Mouse (Mus musculus) kidney, postnatal 25 days (tissue): ENCODE measurements around the gene Palm3.
"Not testable (repeated sequence)": the region's sequence is repeated elsewhere in the genome, so short reads cannot be mapped to it uniquely, and the experiment has no call there.

Experiments
- DNase-seq, 2 experiments: peaks; one replicate each; pipeline ENCODE4 v3.0.0; 2021; ENCODE audit warnings: mixed read lengths in 2 of 2

Palm3 gene

GRCm38 (mm10) chr8:83998231-83999056 is 22.8 kb upstream of the Palm3 start:
- DNase-seq = peak; percentile 76 to 77

GRCm38 (mm10) chr8:83999057-83999705 is 22.1 kb upstream of the Palm3 start:
- peak in 1 of 2 experiments; percentile 59 for DNase-seq

- no peak for DNase-seq
Measured at GRCm38 (mm10) chr8:83999825-84000224, 21.4 kb upstream of the Palm3 start.

GRCm38 (mm10) chr8:84001281-84002000 is 19.8 kb upstream of the Palm3 start, which contains the start of gene 1700067K01Rik:
1700067K01Rik (plus strand) TSS chr8:84001502.
- peak in 1 of 2 experiments; percentile 50 for DNase-seq

GRCm38 (mm10) chr8:84002957-84003611 is 18.2 kb upstream of the Palm3 start:
- DNase-seq = peak; percentile 60 to 81

GRCm38 (mm10) chr8:84003612-84004246 is 17.5 kb upstream of the Palm3 start:
- DNase-seq = no peak

GRCm38 (mm10) chr8:84004533-84005201 is 16.6 kb upstream of the Palm3 start:
- DNase-seq = peak; percentile 95 to 98

GRCm38 (mm10) chr8:84005502-84005901 is 15.8 kb upstream of the Palm3 start:
- DNase-seq = not testable (repeated sequence)

- no peak for DNase-seq
Measured at GRCm38 (mm10) chr8:84008362-84008761, 12.9 kb upstream of the Palm3 start.

- peak; percentile 91 to 93 for DNase-seq
Measured at GRCm38 (mm10) chr8:84009876-84010275, 11.4 kb upstream of the Palm3 start.

- DNase-seq = peak; percentile 83 to 87
Measured at GRCm38 (mm10) chr8:84010625-84011611, 10.4 kb upstream of the Palm3 start.

GRCm38 (mm10) chr8:84011705-84012498 is 9.4 kb upstream of the Palm3 start, which contains the start of gene 2210011C24Rik:
2210011C24Rik (minus strand) TSS chr8:84012171.
- DNase-seq = peak; percentile 81 to 93

GRCm38 (mm10) chr8:84012499-84013165 is 8.6 kb upstream of the Palm3 start:
- DNase-seq = peak; percentile 68 to 86

GRCm38 (mm10) chr8:84015833-84016232 is 5.4 kb upstream of the Palm3 start:
- DNase-seq = no peak

- DNase-seq = no peak
Measured at GRCm38 (mm10) chr8:84019738-84020137, 1.5 kb upstream of the Palm3 start.

- peak in 1 of 2 experiments; percentile 39 for DNase-seq
Measured at GRCm38 (mm10) chr8:84021569-84021968, 298 bp downstream of the Palm3 start.

- peak; percentile 90 to 92 for DNase-seq
Measured at GRCm38 (mm10) chr8:84023085-84023484, 1.8 kb downstream of the Palm3 start.

- peak; percentile 79 to 92 for DNase-seq
Measured at GRCm38 (mm10) chr8:84023631-84024030, 2.4 kb downstream of the Palm3 start.

GRCm38 (mm10) chr8:84024171-84024570 is 2.9 kb downstream of the Palm3 start:
- peak; percentile 82 for DNase-seq
